Mouse (Mus musculus): ENCODE data around the gene Apoc1. TPM values are rescaled to one million over a fixed set of nuclear protein-coding genes. Genes with fewer than 3 reads are reported as not detected.

The Apoc1 gene
- polyA plus RNA-seq, 1 experiment, result not detected

DNA sequence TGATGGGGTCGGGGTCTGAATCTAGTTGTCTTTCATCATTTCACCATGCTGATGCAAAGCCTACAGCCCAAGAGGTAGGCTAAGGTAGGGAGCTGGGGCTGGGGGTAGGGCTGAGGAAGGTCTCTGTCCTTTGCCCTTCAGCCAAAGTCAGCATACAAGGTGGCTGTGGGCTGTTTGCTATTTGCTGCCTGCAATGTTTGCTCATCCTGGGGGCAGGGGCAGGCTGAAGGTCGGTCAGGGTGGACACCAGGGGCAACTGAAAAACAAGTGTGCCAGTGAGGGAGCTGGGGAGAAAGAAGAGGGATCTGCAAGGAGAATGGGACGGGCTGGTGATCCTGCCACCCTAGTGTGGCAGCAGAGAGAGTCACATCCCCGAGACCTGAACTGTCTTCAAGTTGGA lies 7.1 kb downstream of the Apoc1 start:
- WGBS, result 69% methylated on average over 4 of the region's 4 CpGs
- peaks cover 9% of the 10 kb centered on the region; the same call in 1 of the 2 replicates for H3K4me1 ChIP-seq (ENCODE audit: control insufficient read depth, insufficient read depth, insufficient read length, low read length)
- H3K36me3 ChIP-seq (ENCODE audit: control insufficient read depth, insufficient read depth, low read length), result no peaks in the 10 kb centered on the region
- no peaks in the 10 kb centered on the region for H3K27me3 ChIP-seq (ENCODE audit: control insufficient read depth, insufficient read depth, low read length)
- TF ChIP-seq POLR2A (IDR thresholded peaks at IDR 0.05; ENCODE audit: low read depth, low read length), result no peak
- TF ChIP-seq CTCF (IDR thresholded peaks at IDR 0.05; ENCODE audit: extremely low read depth, insufficient read length, insufficient replicate concordance, low read depth, low read length), result no peak
- H3K4me3 ChIP-seq (ENCODE audit: low read depth, low read length), result no peak overlapping the region
- no peak overlapping the region for H3K27ac ChIP-seq (ENCODE audit: insufficient read depth, low read depth, low read length)

DNA sequence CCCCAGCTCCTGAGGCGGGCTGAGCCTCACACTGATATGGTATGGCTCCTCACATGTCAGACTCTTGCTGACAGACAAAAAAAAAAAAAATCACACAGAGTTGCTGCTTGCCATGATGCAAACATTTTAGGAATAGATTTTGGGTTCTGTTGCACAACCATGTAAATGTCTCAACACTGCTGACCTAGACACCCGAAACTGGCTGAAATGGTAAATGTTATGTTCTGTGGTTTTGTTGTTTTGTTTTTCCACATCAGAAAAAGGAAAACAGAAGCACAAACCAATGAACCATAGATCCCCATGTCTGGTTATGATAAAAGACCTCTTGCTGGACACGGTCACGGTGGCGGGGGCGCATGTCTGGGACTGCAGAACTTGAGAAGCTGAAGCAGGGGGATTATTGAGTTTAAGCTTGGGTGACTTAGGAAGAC lies 8.7 kb downstream of the Apoc1 start:
- H3K27ac ChIP-seq (ENCODE audit: insufficient read depth, low read depth, low read length), result peak overlapping the region; percentile 1; the same call in 1 of the 2 replicates
- no peak for TF ChIP-seq POLR2A (IDR thresholded peaks at IDR 0.05; ENCODE audit: low read depth, low read length)
- no peak for TF ChIP-seq CTCF (IDR thresholded peaks at IDR 0.05; ENCODE audit: extremely low read depth, insufficient read length, insufficient replicate concordance, low read depth, low read length)

DNA sequence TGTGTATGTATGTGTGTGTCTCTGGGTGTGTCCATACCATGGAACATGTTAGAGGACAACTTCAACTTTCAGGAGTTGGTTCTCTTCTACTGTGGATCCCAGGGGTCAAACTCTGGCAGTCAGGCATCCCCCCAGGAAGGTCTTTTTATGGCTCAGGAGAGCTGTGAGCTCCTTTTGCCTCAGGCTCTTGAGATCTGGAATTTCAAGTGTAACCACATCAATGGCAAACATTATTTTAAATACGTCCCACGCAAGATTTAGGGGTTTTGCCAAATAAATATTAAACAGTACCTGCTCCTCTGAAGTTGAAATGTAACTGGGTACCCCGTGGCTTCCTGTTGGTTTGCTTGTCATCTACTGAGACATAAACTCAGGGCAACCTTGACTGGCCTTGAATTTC lies 9.5 kb downstream of the Apoc1 start:
- H3K4me1 ChIP-seq (ENCODE audit: control insufficient read depth, insufficient read depth, insufficient read length, low read length), result peaks cover 23% of the 10 kb centered on the region; the same call in 1 of the 2 replicates
- H3K4me3 ChIP-seq (ENCODE audit: low read depth, low read length), result no peak overlapping the region
- H3K36me3 ChIP-seq (ENCODE audit: control insufficient read depth, insufficient read depth, low read length), result no peaks in the 10 kb centered on the region
- H3K27ac ChIP-seq (ENCODE audit: insufficient read depth, low read depth, low read length), result no peak overlapping the region
- TF ChIP-seq POLR2A (IDR thresholded peaks at IDR 0.05; ENCODE audit: low read depth, low read length) (no peak), CTCF (IDR thresholded peaks at IDR 0.05; ENCODE audit: extremely low read depth, insufficient read length, insufficient replicate concordance, low read depth, low read length) (no peak)
- WGBS, result 72% methylated on average over 3 of the region's 3 CpGs
- no peaks in the 10 kb centered on the region for H3K27me3 ChIP-seq (ENCODE audit: control insufficient read depth, insufficient read depth, low read length)

More for the DNA sequence above, 8.7 kb downstream of the Apoc1 start:
- whole genome bisulfite sequencing, result 91% methylated on average over 6 of the region's 6 CpGs
- Histone ChIP-seq H3K4me1 (ENCODE audit: control insufficient read depth, insufficient read depth, insufficient read length, low read length) (peaks cover 16% of the 10 kb centered on the region; the same call in 1 of the 2 replicates), H3K27me3 (ENCODE audit: control insufficient read depth, insufficient read depth, low read length) (no peaks in the 10 kb centered on the region), H3K36me3 (ENCODE audit: control insufficient read depth, insufficient read depth, low read length) (no peaks in the 10 kb centered on the region), H3K4me3 (ENCODE audit: low read depth, low read length) (no peak overlapping the region)

DNA sequence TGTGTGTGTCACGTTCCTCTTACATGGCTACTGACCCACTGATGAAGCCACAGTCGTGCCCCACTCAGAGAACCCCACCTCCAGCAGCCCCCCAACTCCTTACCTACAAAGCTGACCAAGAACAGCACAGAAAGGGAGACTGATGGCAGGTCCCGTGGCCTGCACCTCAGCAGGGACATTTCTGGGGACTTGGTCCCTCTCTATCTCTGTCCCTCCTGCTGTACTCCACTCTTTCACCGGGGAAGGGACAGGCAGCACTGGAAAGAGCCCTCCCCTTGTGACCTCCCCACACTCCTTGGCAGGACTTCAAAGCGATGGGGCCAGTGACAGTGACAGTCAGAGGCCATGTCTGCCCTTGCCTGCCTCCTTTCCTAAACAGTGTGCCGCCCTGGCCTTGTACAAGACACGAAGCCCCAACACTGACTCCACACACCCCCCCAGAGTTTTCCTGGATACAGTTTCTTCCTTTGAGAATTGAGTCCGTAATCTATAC lies 11.2 kb downstream of the Apoc1 start, which contains the start of the genes Gm44805 and Apoc4:
TSS of gene Gm44805 (minus strand) at position 222 of the 493 bp plus-strand sequence.
TSS of gene Apoc4 (minus strand) at position 278 of the 493 bp plus-strand sequence.
- TF ChIP-seq POLR2A (IDR thresholded peaks at IDR 0.05; ENCODE audit: low read depth, low read length) (no peak), CTCF (IDR thresholded peaks at IDR 0.05; ENCODE audit: extremely low read depth, insufficient read length, insufficient replicate concordance, low read depth, low read length) (no peak)
- Histone ChIP-seq H3K4me1 (ENCODE audit: control insufficient read depth, insufficient read depth, insufficient read length, low read length) (peaks cover 36% of the 10 kb centered on the region; the same call in 1 of the 2 replicates), H3K27me3 (ENCODE audit: control insufficient read depth, insufficient read depth, low read length) (no peaks in the 10 kb centered on the region), H3K36me3 (ENCODE audit: control insufficient read depth, insufficient read depth, low read length) (no peaks in the 10 kb centered on the region), H3K27ac (ENCODE audit: insufficient read depth, low read depth, low read length) (peak within 1 kb of the TSS; percentile 64; the same call in 1 of the 2 replicates), H3K4me3 (ENCODE audit: low read depth, low read length) (no peak within 1 kb of the TSS)
- 56% methylated on average over 8 of the region's 8 CpGs for WGBS

DNA sequence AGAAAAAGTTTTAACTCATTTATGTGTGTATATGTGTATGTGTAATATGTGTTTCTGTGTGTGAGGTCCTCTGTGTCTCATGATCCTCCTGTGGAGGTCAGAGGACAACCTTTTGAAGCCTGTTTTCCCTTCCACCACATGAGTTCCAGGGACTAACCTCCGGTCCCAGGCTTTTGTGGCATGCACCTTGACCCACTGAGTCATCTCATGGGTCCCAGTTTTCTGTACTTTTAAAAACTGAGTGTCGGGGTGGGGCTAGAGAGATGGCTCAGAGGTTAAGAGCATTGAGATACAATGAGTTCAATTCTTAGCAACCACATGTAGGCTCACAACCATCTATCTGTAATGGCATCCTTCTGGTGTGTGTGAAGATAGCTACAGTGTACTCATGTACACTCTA lies 11.8 kb downstream of the Apoc1 start:
- 40% methylated on average over 2 of the region's 2 CpGs for WGBS
- Histone ChIP-seq H3K27me3 (ENCODE audit: control insufficient read depth, insufficient read depth, low read length) (no peaks in the 10 kb centered on the region), H3K4me3 (ENCODE audit: low read depth, low read length) (no peak overlapping the region), H3K27ac (ENCODE audit: insufficient read depth, low read depth, low read length) (0 out of 2 replicates have a peak overlapping the region, but pooled peaks have one; percentile 3), H3K36me3 (ENCODE audit: control insufficient read depth, insufficient read depth, low read length) (no peaks in the 10 kb centered on the region), H3K4me1 (ENCODE audit: control insufficient read depth, insufficient read depth, insufficient read length, low read length) (peaks cover 38% of the 10 kb centered on the region)
- TF ChIP-seq POLR2A (IDR thresholded peaks at IDR 0.05; ENCODE audit: low read depth, low read length) (no peak), CTCF (IDR thresholded peaks at IDR 0.05; ENCODE audit: extremely low read depth, insufficient read length, insufficient replicate concordance, low read depth, low read length) (no peak)

DNA sequence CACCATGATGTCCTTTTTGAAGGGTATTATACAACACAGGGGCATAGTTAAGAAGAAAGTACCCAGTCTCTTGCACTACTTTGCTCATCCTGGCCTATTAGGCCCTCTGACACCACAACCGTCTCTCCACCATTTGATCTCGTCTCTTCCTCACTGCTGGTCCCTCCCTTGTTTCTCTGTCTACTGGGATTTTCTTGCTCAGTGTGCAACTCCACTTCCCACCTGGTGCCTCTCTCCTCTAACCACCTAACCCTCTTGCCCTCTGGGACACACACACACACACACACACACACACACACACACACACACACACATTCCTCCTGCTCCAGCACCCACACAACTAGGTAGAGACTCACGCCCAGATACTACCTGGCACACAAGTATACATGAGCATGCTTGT lies 13.6 kb downstream of the Apoc1 start:
- no peak overlapping the region for H3K27ac ChIP-seq (ENCODE audit: insufficient read depth, low read depth, low read length)
- H3K4me1 ChIP-seq (ENCODE audit: control insufficient read depth, insufficient read depth, insufficient read length, low read length), result peaks cover 37% of the 10 kb centered on the region
- TF ChIP-seq CTCF (IDR thresholded peaks at IDR 0.05; ENCODE audit: extremely low read depth, insufficient read length, insufficient replicate concordance, low read depth, low read length) (no peak), POLR2A (IDR thresholded peaks at IDR 0.05; ENCODE audit: low read depth, low read length) (no peak)
- H3K36me3 ChIP-seq (ENCODE audit: control insufficient read depth, insufficient read depth, low read length), result no peaks in the 10 kb centered on the region
- WGBS, result 91% methylated on average over 3 of the region's 3 CpGs
- no peak overlapping the region for H3K4me3 ChIP-seq (ENCODE audit: low read depth, low read length)
- H3K27me3 ChIP-seq (ENCODE audit: control insufficient read depth, insufficient read depth, low read length), result no peaks in the 10 kb centered on the region

DNA sequence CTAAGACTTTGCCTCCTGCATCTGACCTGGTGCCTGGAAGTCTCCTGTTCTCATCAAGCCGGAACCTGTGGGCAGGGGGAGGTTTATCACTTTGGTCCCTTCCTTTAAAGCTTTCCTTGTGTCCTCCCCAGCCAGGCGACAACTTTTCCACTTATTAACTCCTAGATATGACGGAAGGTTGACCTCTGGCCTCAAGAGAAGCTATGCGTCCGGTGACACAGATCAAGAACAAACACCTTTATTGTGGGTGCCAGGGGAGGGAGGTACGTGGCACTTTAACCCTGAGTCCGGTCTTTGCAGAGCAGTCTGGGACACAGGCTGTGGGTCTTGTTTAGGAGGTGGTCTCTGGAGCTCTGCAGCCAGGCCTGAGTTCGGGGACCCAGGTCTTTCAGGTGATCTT lies 14.6 kb downstream of the Apoc1 start, which contains the start of gene Apoc2:
TSS of gene Apoc2 (minus strand) at position 70 of the 400 bp plus-strand sequence.
- TF ChIP-seq POLR2A (IDR thresholded peaks at IDR 0.05; ENCODE audit: low read depth, low read length) (no peak), CTCF (IDR thresholded peaks at IDR 0.05; ENCODE audit: extremely low read depth, insufficient read length, insufficient replicate concordance, low read depth, low read length) (no peak)
- H3K4me3 ChIP-seq (ENCODE audit: low read depth, low read length), result no peak within 1 kb of the TSS
- no peaks in the 10 kb centered on the region for H3K27me3 ChIP-seq (ENCODE audit: control insufficient read depth, insufficient read depth, low read length)
- 40% methylated on average over 8 of the region's 8 CpGs for WGBS
- peaks cover 37% of the 10 kb centered on the region for H3K4me1 ChIP-seq (ENCODE audit: control insufficient read depth, insufficient read depth, insufficient read length, low read length)
- no peaks in the 10 kb centered on the region for H3K36me3 ChIP-seq (ENCODE audit: control insufficient read depth, insufficient read depth, low read length)
- peak within 1 kb of the TSS; percentile 82 for H3K27ac ChIP-seq (ENCODE audit: insufficient read depth, low read depth, low read length)

All from small intestine, adult 2 months (tissue).